Mouse (Mus musculus) olfactory bulb, adult 2 months (tissue): Measurements from ENCODE around the gene Map6d1.

Source experiments
- CTCF ChIP-seq: fragments of 200-500 bp; IDR thresholded peaks from 2 replicates; pipeline ENCODE4 v1.5.1; 2012; ENCODE audit warnings: low read depth, mild to moderate bottlenecking, low read length, moderate library complexity; ENCODE audit not compliant: insufficient read depth
- POLR2A ChIP-seq: fragments of 200-500 bp; IDR thresholded peaks from 2 replicates; pipeline ENCODE4 v1.6.1; 2012; ENCODE audit warnings: mild to moderate bottlenecking, low read depth, low read length, moderate library complexity; ENCODE audit not compliant: insufficient read depth

DNA sequence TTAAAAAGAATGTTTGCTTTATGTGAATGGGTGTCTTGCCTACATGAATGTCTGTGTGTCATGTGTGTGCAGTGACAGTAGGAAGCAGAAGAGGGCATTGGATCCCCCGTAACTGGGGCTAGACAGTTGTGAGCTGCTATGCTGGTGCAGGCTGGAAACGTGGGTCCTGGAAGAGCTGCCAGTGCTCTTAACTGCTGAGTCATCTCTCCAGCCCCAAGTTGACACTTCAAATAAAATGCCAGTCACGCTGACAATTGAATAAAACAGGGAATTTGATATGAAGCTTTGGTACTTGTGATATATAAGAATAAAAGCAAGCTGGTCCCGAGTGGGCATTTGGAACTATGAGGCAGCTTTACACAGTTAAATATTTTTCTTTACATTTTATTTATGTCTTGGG lies 39.1 kb upstream of the Map6d1 start:
- no peak for TF ChIP-seq CTCF
- no peak for TF ChIP-seq POLR2A
